ENCODE assay signal across 11 mouse cellular contexts in the genomic region with DNA sequence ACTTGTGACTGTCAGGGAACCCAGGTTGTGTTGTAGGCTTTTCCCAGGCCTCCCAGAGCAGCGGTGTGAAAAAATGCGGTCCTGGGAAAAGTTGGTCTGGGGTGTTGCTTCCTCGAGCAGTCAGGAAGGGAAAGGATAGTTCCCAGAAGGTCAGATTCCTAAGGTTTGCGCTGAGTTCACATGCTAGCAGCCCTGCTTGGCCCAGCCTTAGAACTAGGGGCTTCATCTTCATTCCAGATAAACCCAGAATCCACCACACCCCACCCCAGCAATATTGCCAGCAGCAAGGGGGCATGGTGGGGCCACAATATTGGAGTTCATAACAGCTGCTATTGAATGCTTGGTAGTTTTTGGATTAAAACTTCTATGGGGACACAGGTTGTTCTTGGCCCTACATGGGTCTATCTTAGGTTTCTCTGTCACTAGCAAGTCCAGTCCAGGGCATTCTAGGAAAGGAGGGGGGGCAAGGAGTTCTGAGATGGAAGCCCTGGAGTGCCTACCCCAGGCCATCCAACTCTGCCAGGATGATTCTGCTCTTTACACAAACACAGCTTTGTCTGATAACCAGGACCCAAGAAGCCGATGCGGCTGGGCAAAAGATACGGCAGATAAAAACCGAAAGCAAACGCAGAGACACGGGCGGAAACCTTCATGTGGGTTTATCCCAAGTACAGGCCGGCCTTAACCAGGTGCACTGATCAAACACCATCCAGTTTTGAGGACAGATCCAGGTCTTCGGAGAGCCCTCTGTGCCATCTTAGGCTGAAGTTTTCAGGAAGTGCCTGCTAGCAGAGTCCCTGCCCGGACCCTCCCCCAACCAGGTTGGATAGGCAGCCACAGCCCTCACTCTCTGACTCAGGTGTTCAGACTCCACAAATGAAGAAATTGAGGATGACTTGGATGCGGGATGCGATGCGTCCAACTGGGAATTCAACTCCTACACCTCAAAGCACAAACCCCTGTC. TPM values are rescaled to one million over a fixed set of nuclear protein-coding genes. Genes with fewer than 3 reads are reported as not detected.
DNase-seq lines count a peak whose midpoint lies in the region; ATAC-seq and TF ChIP-seq lines count a peak whose summit lies in the region.
"Had no signal": no experiment of that assay in that cellular context is flagged by ENCODE, and none has a peak within 500 bp of the region (broad histone marks: within the 10 kb centered on the region; RNA-seq: fewer than 3 reads in every experiment).

No protein-coding gene starts in this region.

- peaks cover 47% of the 10 kb centered on the region for H3K79me3 ChIP-seq in C2C12 (ENCODE audit: low read depth)

- H3K4me1 ChIP-seq in heart, embryonic 14.5 days (ENCODE audit: control insufficient read depth in 2 of 2, insufficient read depth in 2 of 2, low read length in 2 of 2) = peaks cover 4 to 16% of the 10 kb centered on the region in 2 experiments; a peak in 2 of 4 replicates

- TF ChIP-seq CTCF in C2C12 (IDR thresholded peaks at IDR 0.05; ENCODE audit: control insufficient read depth, insufficient read depth, insufficient read length) = no peak

- peaks cover 5% of the 10 kb centered on the region for H3K36me3 ChIP-seq in heart, embryonic 14.5 days (ENCODE audit: control insufficient read depth, insufficient read depth, low read length)
- peaks cover 21% of the 10 kb centered on the region for H3K36me3 ChIP-seq in C2C12 (ENCODE audit: control insufficient read depth, insufficient read depth)
- H3K36me3 ChIP-seq: liver, embryonic 12.5 days had no signal

- 0 out of 2 replicates have a peak, but pooled peaks cover 4% of the 10 kb centered on the region for H3K9me3 ChIP-seq in heart, embryonic 14.5 days (ENCODE audit: control insufficient read depth, low read length)
- H3K9me3 ChIP-seq: liver, embryonic 12.5 days had no signal

- 0 out of 4 replicates have a peak overlapping the region, but pooled peaks of 1 of the 2 experiments have one; percentile 20 for H3K27ac ChIP-seq in heart, embryonic 14.5 days (replicated peaks in 1 of 2; ENCODE audit: control insufficient read depth in 1 of 2, insufficient read depth in 1 of 2, low read depth in 2 of 2, low read length in 2 of 2)
- H3K27ac ChIP-seq: liver, embryonic 12.5 days had no signal

- peak overlapping the region; percentile 71 for H3K9ac ChIP-seq in heart, embryonic 14.5 days (ENCODE audit: low read length)
- H3K9ac ChIP-seq: liver, embryonic 12.5 days had no signal

- DNase-seq in heart, adult 8-10 months (ENCODE audit: low spot score) = no peak
- DNase-seq in embryo, embryonic 11 days = peak; percentile 28
- no peak for DNase-seq in cerebellum, adult 8-10 months
- no peak for DNase-seq in left cerebral cortex, adult 18-20 months (ENCODE audit: low spot score in 2 of 2)
- no peak for DNase-seq in cerebellum, postnatal 4 days (ENCODE audit: low spot score in 2 of 2)
- DNase-seq: cerebellum, adult 18-20 months had no signal

- WGBS in heart, embryonic 14.5 days = 28% methylated on average over 17 of the region's 17 CpGs

- peak overlapping the region; percentile 64 for H3ac ChIP-seq in C2C12 (ENCODE audit: control insufficient read depth, insufficient read length, low read depth)

- H3K4me3 ChIP-seq in heart, embryonic 14.5 days (ENCODE audit: control insufficient read depth in 1 of 2, insufficient read depth in 1 of 2, low read depth in 1 of 2, low read length in 2 of 2) = peak overlapping the region; percentile 38 to 50
- H3K4me3 ChIP-seq in C2C12 (ENCODE audit: insufficient read depth, poor library complexity, severe bottlenecking) = peak overlapping the region; percentile 68
- H3K4me3 ChIP-seq: liver, embryonic 12.5 days had no signal

- H3K79me2 ChIP-seq in C2C12 (ENCODE audit: control insufficient read depth, insufficient read depth) = peaks cover 82% of the 10 kb centered on the region

- no peak for ATAC-seq in heart, embryonic 14.5 days (ENCODE audit: insufficient number of reproducible peaks, insufficient read depth, low FRiP score, low read depth)
- peak; percentile 12 for ATAC-seq in inflammation-experienced regulatory T-cells, adult 6 months
- ATAC-seq: liver, embryonic 12.5 days; midbrain, embryonic 16.5 days had no signal

- H3K4me2 ChIP-seq in heart, embryonic 14.5 days (ENCODE audit: low read length) = peak overlapping the region; percentile 78
- H3K4me2 ChIP-seq: liver, embryonic 12.5 days had no signal

- H3K27me3 ChIP-seq in heart, embryonic 14.5 days (ENCODE audit: control insufficient read depth, insufficient read depth, low read length) = peaks cover 86% of the 10 kb centered on the region
- no peaks in the 10 kb centered on the region for H3K27me3 ChIP-seq in C2C12 (ENCODE audit: control insufficient read depth, insufficient read depth, insufficient read length)

TF ChIP-seq in C2C12, 6 proteins besides CTCF, POLR2A, EP300 and RAD21:
- TF ChIP-seq MYOD1 (IDR thresholded peaks at IDR 0.05; ENCODE audit: control insufficient read depth, insufficient read length, low read depth) (no peak), FOSL1 (IDR thresholded peaks at IDR 0.05; ENCODE audit: insufficient read depth, low read length, poor library complexity, severe bottlenecking) (no peak), MAX (IDR thresholded peaks at IDR 0.05) (no peak), CEBPB (IDR thresholded peaks at IDR 0.05; ENCODE audit: low read depth) (no peak), MYOG (IDR thresholded peaks at IDR 0.05; ENCODE audit: control insufficient read depth, extremely low read depth, insufficient read length) (no peak), USF1 (IDR thresholded peaks at IDR 0.05; ENCODE audit: low read depth) (no peak)

RNA-seq across cellular contexts. Expression of gene Foxc2, which starts 4.8 kb away (rescaled TPM):
- polyA plus RNA-seq in heart, embryonic 14.5 days (2014; fragmentation: Nextera tagmentation; extraction: Ambion mirVana) = 5.9 and 6.4 TPM in 2 replicates
- total RNA-seq in heart, adult 8-10 months (2022) = 1 to 10 TPM; 1.4 to 2.2 (median 1.6) TPM
- 22.9 TPM for polyA plus RNA-seq in C2C12 (2012; fragmentation: generic; extraction: Trizol)
- not detected for polyA plus RNA-seq in inflammation-experienced regulatory T-cells, adult 6 months (2017; shearing (Covaris generic))
- 1 to 10 TPM; 2.3 to 2.6 TPM for total RNA-seq in left cerebral cortex, adult 18-20 months (2021)

RNA-seq across cellular contexts. Expression of gene Foxl1, which starts 7.0 kb away (rescaled TPM):
- polyA plus RNA-seq in heart, embryonic 14.5 days (2014; fragmentation: Nextera tagmentation; extraction: Ambion mirVana) = 0.16 and 0.32 TPM in 2 replicates
- under 1 TPM in 3 of 4 experiments, not detected in 1; 0.08 to 0.26 (median 0.09) TPM for total RNA-seq in heart, adult 8-10 months (2022)
- 6.1 TPM for polyA plus RNA-seq in C2C12 (2012; fragmentation: generic; extraction: Trizol)
- not detected for polyA plus RNA-seq in inflammation-experienced regulatory T-cells, adult 6 months (2017; shearing (Covaris generic))
- under 1 TPM in 1 of 2 experiments, not detected in 1; 0.16 TPM for total RNA-seq in left cerebral cortex, adult 18-20 months (2021)

RNA-seq across cellular contexts. Expression of gene Mthfsd, which starts 12.5 kb away (rescaled TPM):
- 37.4 and 41.1 TPM in 2 replicates for polyA plus RNA-seq in heart, embryonic 14.5 days (2014; fragmentation: Nextera tagmentation; extraction: Ambion mirVana)
- total RNA-seq in heart, adult 8-10 months (2022) = 10 to 100 TPM; 15.3 to 17.1 (median 15.6) TPM
- polyA plus RNA-seq in C2C12 (2012; fragmentation: generic; extraction: Trizol) = 22.7 TPM
- 10 to 100 TPM; 17.1 to 32.0 (median 20.7) TPM for polyA plus RNA-seq in inflammation-experienced regulatory T-cells, adult 6 months (2017; shearing (Covaris generic))
- total RNA-seq in left cerebral cortex, adult 18-20 months (2021) = 10 to 100 TPM; 37.1 to 43.3 TPM

RNA-seq across cellular contexts. Expression of gene Foxf1, which starts 36.6 kb away (rescaled TPM):
- polyA plus RNA-seq in heart, embryonic 14.5 days (2014; fragmentation: Nextera tagmentation; extraction: Ambion mirVana) = 0.80 TPM in 1 of 2 replicates, not detected in the other
- total RNA-seq in heart, adult 8-10 months (2022) = under 1 TPM in 3 of 4 experiments, not detected in 1; 0.19 to 0.34 (median 0.33) TPM
- polyA plus RNA-seq in C2C12 (2012; fragmentation: generic; extraction: Trizol) = 0.04 TPM
- polyA plus RNA-seq in inflammation-experienced regulatory T-cells, adult 6 months (2017; shearing (Covaris generic)) = under 1 TPM in 1 of 3 experiments, not detected in 2; 0.46 TPM
- under 1 TPM; 0.67 to 0.98 TPM for total RNA-seq in left cerebral cortex, adult 18-20 months (2021)
